Mouse (Mus musculus) heart, postnatal 0 days (tissue): ENCODE results near the gene Pdgfra. TPM values are rescaled to one million over a fixed set of nuclear protein-coding genes. Genes with fewer than 3 reads are reported as not detected.
A peak's percentile ranks its signal among the peaks of the same experiment; 100 is the strongest.

Experiments used
- ATAC-seq: fragments of 200-750 bp; cut with Nextera tagmentation; 2 replicates; pipeline ENCODE4 v1.8.0; 2017; ENCODE audit warnings: low read depth, moderate number of reproducible peaks, moderate library complexity; ENCODE audit not compliant: insufficient read depth
- DNase-seq: peaks from one replicate; pipeline ENCODE4 v3.0.0-alpha.2; 2016; ENCODE audit warnings: low spot score
- H3K27ac ChIP-seq: fragments of 300-500 bp; sonication (generic); 2 replicates; pipeline ENCODE4 v1.5.1; 2014; ENCODE audit warnings: low read depth, mild to moderate bottlenecking
- H3K27me3 ChIP-seq: fragments of 300-500 bp; sonication (generic); 2 replicates; pipeline ENCODE4 v1.6.1; 2014; ENCODE audit warnings: low read length, mixed read lengths; ENCODE audit not compliant: control insufficient read depth, insufficient read depth
- H3K36me3 ChIP-seq: fragments of 300-500 bp; sonication (generic); replicated peaks from 2 replicates; pipeline ENCODE4 v1.6.1; 2014; ENCODE audit warnings: low read length, mixed read lengths; ENCODE audit not compliant: control insufficient read depth, insufficient read depth
- H3K4me1 ChIP-seq: fragments of 300-500 bp; sonication (generic); 2 replicates; pipeline ENCODE4 v1.6.1; 2014; ENCODE audit warnings: antibody characterized with exemption; ENCODE audit not compliant: control insufficient read depth, insufficient read depth
- H3K4me2 ChIP-seq: fragments of 300-500 bp; sonication (generic); 2 replicates; pipeline ENCODE4 v1.6.1; 2014; ENCODE audit warnings: low read depth, mild to moderate bottlenecking, low read length, moderate library complexity
- H3K4me3 ChIP-seq: fragments of 300-500 bp; sonication (generic); 2 replicates; pipeline ENCODE4 v1.5.1; 2014; ENCODE audit warnings: low read depth, low read length
- H3K9ac ChIP-seq: fragments of 300-500 bp; sonication (generic); replicated peaks from 2 replicates; pipeline ENCODE4 v1.6.1; 2014; ENCODE audit warnings: low read depth, low read length, mixed read lengths
- H3K9me3 ChIP-seq: fragments of 300-500 bp; sonication (generic); replicated peaks from 2 replicates; pipeline ENCODE4 v1.6.1; 2016; ENCODE audit warnings: low read length; ENCODE audit not compliant: control insufficient read depth
- CTCF ChIP-seq: IDR thresholded peaks from 2 replicates; pipeline ENCODE4 v1.5.1; 2016; ENCODE audit warnings: antibody characterized with exemption, control low read depth, low read depth
- EP300 ChIP-seq: IDR thresholded peaks from 2 replicates; pipeline ENCODE4 v1.6.1; 2016; ENCODE audit warnings: antibody characterized with exemption, low read depth
- WGBS: fragments of 180-500 bp; shearing (Covaris S2); extraction: QIAGEN DNeasy Blood & Tissue Kit; methylation state at CpG from one replicate; pipeline ENCODE4 v1.1.7; 2014; 5-methylcytosine and 5-hydroxymethylcytosine counted together
- polyA plus RNA-seq: library from polyadenylated mRNA; unstranded; fragments of >200 nt; fragmentation: Nextera tagmentation; extraction: Ambion mirVana; gene quantifications from 2 replicates; pipeline ENCODE4 v1.2.1, GENCODE M21; 2015
- total RNA-seq: library from RNA; depleted of rRNA; stranded (reverse); fragments of >200 nt; gene quantifications from 2 replicates; pipeline ENCODE4 v1.2.3, GENCODE M21; 2014; ENCODE audit warnings: low replicate concordance

Pdgfra gene
- total and polyA plus RNA-seq, 2 experiments from 2014 or later: 6.1 to 25.3 TPM

DNA sequence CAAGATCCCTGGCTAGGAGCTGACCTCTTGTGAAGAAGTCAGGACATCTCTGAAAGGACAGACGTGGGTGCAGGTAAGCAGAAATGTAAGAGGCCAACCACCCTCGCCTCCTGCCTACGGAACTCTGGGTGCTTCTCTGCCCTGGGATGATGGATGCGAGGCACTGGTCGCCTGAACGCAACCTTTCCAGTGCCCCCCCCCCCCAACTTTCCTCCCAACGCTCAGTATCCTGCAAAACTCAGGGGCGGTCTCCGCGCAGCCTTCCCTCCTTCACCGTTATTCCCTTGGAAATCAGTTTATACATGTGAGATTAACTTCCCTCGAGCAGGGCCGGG lies 1.5 kb downstream of the Pdgfra start:
- peak overlapping the region; percentile 73 for H3K27ac ChIP-seq
- no peak for ATAC-seq
- H3K9me3 ChIP-seq: no peaks in the 10 kb centered on the region
- WGBS: 2% methylated on average over 13 of the region's 13 CpGs
- H3K9ac ChIP-seq: peak overlapping the region; percentile 39
- peaks cover 70% of the 10 kb centered on the region for H3K27me3 ChIP-seq
- peaks cover 5% of the 10 kb centered on the region for H3K4me1 ChIP-seq
- no peak for TF ChIP-seq CTCF
- no peak for TF ChIP-seq EP300
- no peak for DNase-seq
- H3K4me3 ChIP-seq: peak overlapping the region; percentile 48
- H3K36me3 ChIP-seq: no peaks in the 10 kb centered on the region
- peak overlapping the region; percentile 71 for H3K4me2 ChIP-seq

DNA sequence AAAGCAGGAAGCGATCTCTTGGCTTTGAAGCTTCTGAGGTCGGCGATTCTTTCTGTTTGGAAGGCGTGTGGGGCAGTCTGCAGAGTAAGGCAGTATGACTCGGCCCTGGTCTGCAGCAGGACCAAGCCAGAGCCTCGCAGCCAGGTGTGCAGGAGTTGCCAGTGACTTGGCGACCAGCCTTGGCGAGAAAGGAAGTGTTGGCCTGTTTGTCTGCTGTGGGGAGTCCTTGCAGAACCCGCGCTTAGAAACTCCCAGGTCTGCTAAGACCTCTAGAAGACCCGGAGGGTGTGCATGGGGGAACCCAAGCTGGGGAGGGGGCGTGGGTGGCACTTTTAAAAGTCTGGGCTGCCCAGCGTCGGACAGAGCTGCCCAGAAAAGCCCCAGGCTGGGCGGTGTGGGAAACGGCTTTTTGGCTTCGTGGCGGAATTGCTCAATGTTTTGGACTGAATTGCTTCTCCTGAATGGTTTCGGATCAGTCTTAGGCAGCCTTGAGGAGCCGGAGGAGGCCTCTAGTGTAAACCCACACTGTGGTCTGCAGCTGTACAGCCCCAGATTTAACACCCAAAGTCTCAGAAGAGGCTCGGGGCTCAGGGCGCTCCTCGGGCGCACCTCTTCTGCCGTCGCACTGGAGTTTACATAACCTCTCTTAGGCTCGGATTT lies 2.0 kb downstream of the Pdgfra start:
- Histone ChIP-seq H3K4me1 (peaks cover 5% of the 10 kb centered on the region), H3K27me3 (peaks cover 65% of the 10 kb centered on the region)

DNA sequence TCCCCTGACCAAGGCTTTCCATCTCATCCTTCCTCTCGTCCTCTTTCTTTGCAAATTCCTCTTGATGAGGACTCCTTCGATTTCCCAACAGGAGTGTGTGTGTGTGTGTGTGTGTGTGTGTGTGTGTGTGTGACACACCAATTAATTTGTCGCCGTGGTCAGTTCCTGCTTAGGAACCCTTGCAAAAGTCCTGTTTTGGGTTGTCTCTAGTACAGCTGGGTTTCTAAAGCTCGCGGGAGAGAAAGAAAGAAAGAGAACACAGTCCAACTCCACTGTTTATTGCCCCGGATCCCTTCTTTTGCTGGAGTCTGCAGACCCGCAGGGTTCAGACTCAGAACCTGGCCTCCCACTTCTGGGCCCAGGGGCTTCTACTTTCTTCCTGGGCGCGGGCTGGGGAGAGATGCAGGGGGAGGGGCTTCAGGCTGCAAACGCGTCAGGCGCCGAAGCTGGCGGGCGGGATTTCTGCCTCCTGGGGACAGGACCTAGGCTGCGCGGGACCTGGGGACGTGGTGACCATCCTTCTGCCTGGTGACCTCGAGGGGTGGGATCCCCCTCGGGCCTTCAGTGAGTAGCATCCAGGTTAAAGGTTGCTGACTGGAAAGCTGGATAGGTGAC lies 2.6 kb downstream of the Pdgfra start:
- under 1% methylated on average over 21 of the region's 21 CpGs for WGBS
- DNase-seq (peak; percentile 16), ATAC-seq (no peak)
- TF ChIP-seq CTCF (no peak), EP300 (no peak)
- peak overlapping the region; percentile 39 for H3K9ac ChIP-seq
- H3K27me3 ChIP-seq: peaks cover 58% of the 10 kb centered on the region
- H3K9me3 ChIP-seq: no peaks in the 10 kb centered on the region
- peak overlapping the region; percentile 71 for H3K4me2 ChIP-seq
- no peaks in the 10 kb centered on the region for H3K36me3 ChIP-seq
- peak overlapping the region; percentile 73 for H3K27ac ChIP-seq
- peaks cover 5% of the 10 kb centered on the region for H3K4me1 ChIP-seq
- H3K4me3 ChIP-seq: peak overlapping the region; percentile 48

More for the DNA sequence above, 2.0 kb downstream of the Pdgfra start:
- H3K9ac ChIP-seq: peak overlapping the region; percentile 39
- WGBS: 1% methylated on average over 27 of the region's 27 CpGs
- H3K4me3 ChIP-seq: peak overlapping the region; percentile 48
- peak overlapping the region; percentile 71 for H3K4me2 ChIP-seq
- ATAC-seq (no peak), DNase-seq (no peak)
- no peaks in the 10 kb centered on the region for H3K36me3 ChIP-seq
- no peaks in the 10 kb centered on the region for H3K9me3 ChIP-seq
- H3K27ac ChIP-seq: peak overlapping the region; percentile 73
- TF ChIP-seq CTCF: no peak

DNA sequence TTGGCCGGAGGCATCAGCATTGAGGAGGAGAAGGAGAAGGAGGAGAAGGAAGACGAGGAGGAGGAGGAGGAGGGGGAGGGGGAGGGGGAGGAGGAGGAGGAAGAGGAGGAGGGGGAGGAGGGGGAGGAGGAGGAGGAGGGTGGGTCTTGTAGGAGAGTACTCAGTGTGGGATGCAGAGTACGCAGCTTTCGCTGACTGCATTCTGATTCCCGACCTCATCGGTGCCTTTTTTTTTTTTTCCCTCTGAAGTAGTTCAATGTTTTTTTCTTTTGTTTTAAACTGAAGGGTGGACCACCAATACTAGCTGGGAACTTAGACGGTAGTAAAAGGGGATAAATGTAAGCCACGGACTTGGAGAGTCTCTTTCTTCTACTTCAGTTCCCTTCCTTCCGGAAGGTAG lies 3.2 kb downstream of the Pdgfra start:
- peak overlapping the region; percentile 50 for H3K4me3 ChIP-seq
- TF ChIP-seq CTCF (no peak), EP300 (no peak)
- peaks cover 53% of the 10 kb centered on the region for H3K27me3 ChIP-seq
- peak overlapping the region; percentile 71 for H3K4me2 ChIP-seq
- peaks cover 5% of the 10 kb centered on the region for H3K4me1 ChIP-seq
- ATAC-seq (no peak), DNase-seq (no peak)
- H3K36me3 ChIP-seq: no peaks in the 10 kb centered on the region
- no peaks in the 10 kb centered on the region for H3K9me3 ChIP-seq
- peak overlapping the region; percentile 35; the same call in 1 of the 2 replicates for H3K9ac ChIP-seq
- under 1% methylated on average over 7 of the region's 9 CpGs for WGBS
- peak overlapping the region; percentile 73 for H3K27ac ChIP-seq

DNA sequence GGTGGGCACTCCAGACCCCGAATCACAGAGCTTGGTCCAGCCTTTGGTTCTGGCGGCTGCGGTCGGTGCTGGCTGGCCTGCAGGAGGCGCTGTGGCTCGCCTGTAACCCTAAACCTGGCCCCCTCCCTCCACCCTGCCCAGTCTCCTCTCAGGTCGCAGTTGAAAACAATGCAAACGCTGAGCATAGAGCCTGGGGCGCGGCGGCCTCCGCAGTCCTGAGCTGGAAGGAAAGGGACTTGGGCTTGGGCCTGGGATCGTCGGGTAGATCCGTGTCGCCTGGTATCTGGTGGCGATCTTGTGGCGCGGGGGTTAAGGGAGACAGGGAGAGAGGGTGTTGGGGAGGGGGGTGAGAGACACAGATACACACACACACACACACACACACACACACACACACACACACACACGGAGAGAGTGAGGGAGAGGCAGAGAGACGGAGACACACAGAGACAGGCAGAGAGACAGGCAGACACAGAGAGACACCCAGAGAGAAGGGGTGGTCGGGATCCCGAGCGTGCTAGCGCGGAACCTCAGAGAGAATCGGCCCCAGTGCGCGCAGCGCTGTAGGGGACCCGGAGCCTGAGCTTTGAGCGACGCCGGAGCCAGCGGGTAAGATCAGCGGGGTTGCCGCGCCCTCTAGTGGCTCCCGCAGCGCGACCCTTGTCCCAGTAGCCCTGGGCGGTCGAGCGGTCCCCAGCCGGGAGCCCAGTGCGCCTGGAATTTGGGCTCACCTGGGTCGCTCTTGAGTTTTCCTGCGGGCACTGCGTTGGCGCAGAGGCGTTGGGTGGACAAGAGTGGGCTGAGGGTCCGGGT lies 3.9 kb downstream of the Pdgfra start:
- Histone ChIP-seq H3K36me3 (no peaks in the 10 kb centered on the region), H3K9me3 (no peaks in the 10 kb centered on the region), H3K4me2 (peak overlapping the region; percentile 71), H3K27ac (peak overlapping the region; percentile 39), H3K9ac (peak overlapping the region; percentile 35), H3K27me3 (peaks cover 46% of the 10 kb centered on the region), H3K4me3 (peak overlapping the region; percentile 50), H3K4me1 (peaks cover 5% of the 10 kb centered on the region; the same call in 1 of the 2 replicates)
- WGBS: under 1% methylated on average over 52 of the region's 52 CpGs
- TF ChIP-seq EP300 (no peak), CTCF (peak; percentile 85)
- DNase-seq: peak; percentile 73
- peak; percentile 90 for ATAC-seq
